Mouse (Mus musculus) midbrain, embryonic 11.5 days (tissue): ENCODE results near the gene Pdf. TPM values are rescaled to one million over a fixed set of nuclear protein-coding genes. Genes with fewer than 3 reads are reported as not detected.
"Not testable (repeated sequence)": the region's sequence is repeated elsewhere in the genome, so short reads cannot be mapped to it uniquely, and the experiment has no call there.

Experiments used
- ATAC-seq: fragments of 200-750 bp; cut with Nextera tagmentation; 2 replicates; pipeline ENCODE4 v1.8.0; 2017; ENCODE audit warnings: moderate TSS enrichment, moderate library complexity; ENCODE audit not compliant: low FRiP score
- DNase-seq: peaks from one replicate; pipeline ENCODE4 v3.0.0; 2015; ENCODE audit warnings: low spot score; ENCODE audit errors: missing footprints
- H3K27ac ChIP-seq: fragments of 300-500 bp; sonication (generic); 2 replicates; pipeline ENCODE4 v1.5.1; 2014; ENCODE audit warnings: low read depth, low read length
- H3K27me3 ChIP-seq: fragments of 300-500 bp; sonication (generic); 2 replicates; pipeline ENCODE4 v1.6.1; 2014; ENCODE audit warnings: mild to moderate bottlenecking, low read length, moderate library complexity, mixed read lengths; ENCODE audit not compliant: control insufficient read depth, insufficient read depth
- H3K36me3 ChIP-seq: fragments of 300-500 bp; sonication (generic); 2 replicates; pipeline ENCODE4 v1.6.1; 2014; ENCODE audit warnings: mild to moderate bottlenecking, low read length, moderate library complexity, mixed read lengths; ENCODE audit not compliant: control insufficient read depth, insufficient read depth
- H3K4me1 ChIP-seq: fragments of 300-500 bp; sonication (generic); 2 replicates; pipeline ENCODE4 v1.6.1; 2014; ENCODE audit warnings: low read length; ENCODE audit not compliant: control insufficient read depth, insufficient read depth
- H3K4me2 ChIP-seq: fragments of 300-500 bp; sonication (generic); 2 replicates; pipeline ENCODE4 v1.6.1; 2014; ENCODE audit warnings: mild to moderate bottlenecking, moderate library complexity
- H3K4me3 ChIP-seq: fragments of 300-500 bp; sonication (generic); 2 replicates; pipeline ENCODE4 v1.5.1; 2014; ENCODE audit warnings: low read depth, low read length
- H3K9ac ChIP-seq: fragments of 300-500 bp; sonication (generic); 2 replicates; pipeline ENCODE4 v1.6.1; 2014; ENCODE audit warnings: low read length
- H3K9me3 ChIP-seq: fragments of 300-500 bp; sonication (generic); 2 replicates; pipeline ENCODE4 v1.6.1; 2016; ENCODE audit warnings: low read length; ENCODE audit not compliant: control insufficient read depth
- WGBS: fragments of 180-500 bp; shearing (Covaris S2); extraction: QIAGEN DNeasy Blood & Tissue Kit; methylation state at CpG from one replicate; pipeline ENCODE4 v1.1.7; 2014; 5-methylcytosine and 5-hydroxymethylcytosine counted together
- polyA plus RNA-seq: library from polyadenylated mRNA; unstranded; fragments of >200 nt; fragmentation: Nextera tagmentation; extraction: Ambion mirVana; gene quantifications from 2 replicates; pipeline ENCODE4 v1.2.1, GENCODE M21; 2014

Gene Pdf
- polyA plus RNA-seq, 1 experiment from 2014 or later, result 39.8 TPM

GRCm38 (mm10) chr8:107029310-107029709 is 19.1 kb downstream of the Pdf start:
- WGBS, result 85% methylated on average over 3 of the region's 3 CpGs
- no peak overlapping the region for H3K4me2 ChIP-seq
- H3K9me3 ChIP-seq, result no peaks in the 10 kb centered on the region
- no peaks in the 10 kb centered on the region for H3K27me3 ChIP-seq
- H3K4me3 ChIP-seq, result no peak overlapping the region
- DNase-seq, result no peak
- ATAC-seq, result no peak
- no peak overlapping the region for H3K27ac ChIP-seq
- no peak overlapping the region for H3K9ac ChIP-seq
- H3K4me1 ChIP-seq, result peaks cover 8% of the 10 kb centered on the region
- H3K36me3 ChIP-seq, result no peaks in the 10 kb centered on the region

- H3K9me3 ChIP-seq, result no peaks in the 10 kb centered on the region
- no peaks in the 10 kb centered on the region for H3K4me1 ChIP-seq
- H3K27ac ChIP-seq, result no peak overlapping the region
- H3K4me3 ChIP-seq, result no peak overlapping the region
- H3K4me2 ChIP-seq, result no peak overlapping the region
- WGBS, result 92% methylated on average over 8 of the region's 8 CpGs
- no peaks in the 10 kb centered on the region for H3K36me3 ChIP-seq
- DNase-seq (no peak), ATAC-seq (no peak)
- no peaks in the 10 kb centered on the region for H3K27me3 ChIP-seq
- H3K9ac ChIP-seq, result no peak overlapping the region
Measured at GRCm38 (mm10) chr8:107023479-107023878, 24.9 kb downstream of the Pdf start.

DNA sequence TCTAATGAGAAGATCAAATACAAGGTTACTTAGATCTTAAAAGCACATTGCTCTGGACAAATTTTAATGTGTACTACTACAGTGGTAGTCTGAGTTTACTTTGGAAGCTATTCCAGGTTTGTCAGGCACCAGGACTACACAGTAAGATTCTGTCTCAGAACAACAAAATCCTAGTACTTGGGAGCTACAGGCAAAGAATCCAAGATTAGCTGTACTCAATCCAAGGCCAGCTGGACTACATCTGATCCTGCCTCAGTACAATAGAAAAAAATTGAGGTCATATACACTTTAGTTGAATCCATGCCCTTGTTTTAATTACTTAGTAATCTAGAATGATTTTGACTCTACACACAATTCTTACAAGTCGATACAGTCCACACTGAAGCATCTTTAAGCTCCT is 33.5 kb downstream of the Pdf start:
- 96% methylated on average over 1 of the region's 1 CpGs for WGBS
- Histone ChIP-seq H3K4me3 (no peak overlapping the region), H3K9me3 (no peaks in the 10 kb centered on the region)

DNA sequence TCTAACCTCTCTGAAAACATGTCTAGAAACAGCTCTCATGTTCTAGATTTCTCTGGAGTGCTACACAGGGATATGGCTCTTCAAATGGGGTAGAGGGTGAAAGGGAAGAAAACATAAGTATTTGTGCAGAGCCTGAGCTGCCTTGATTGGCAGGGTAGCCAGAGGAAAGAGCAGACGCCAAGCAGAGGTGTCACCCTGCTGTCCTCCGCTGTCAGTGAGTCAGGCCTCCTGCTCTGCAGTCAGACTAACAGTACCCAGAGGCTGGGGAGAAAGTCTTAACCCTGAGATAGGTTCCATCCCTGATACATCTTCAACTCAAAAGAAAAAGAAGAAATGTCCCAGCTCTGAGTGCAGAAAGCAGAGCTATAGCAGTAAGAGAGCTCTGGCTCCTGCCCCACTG is 35.7 kb downstream of the Pdf start:
- ATAC-seq, result no peak
- H3K9ac ChIP-seq, result no peak overlapping the region

More for the DNA sequence above, 33.5 kb downstream of the Pdf start:
- H3K27me3 ChIP-seq, result no peaks in the 10 kb centered on the region
- H3K9ac ChIP-seq, result no peak overlapping the region
- no peak overlapping the region for H3K4me2 ChIP-seq
- no peak overlapping the region for H3K27ac ChIP-seq
- H3K36me3 ChIP-seq, result no peaks in the 10 kb centered on the region; the same call in 1 of the 2 replicates
- H3K4me1 ChIP-seq, result no peaks in the 10 kb centered on the region
- ATAC-seq (no peak), DNase-seq (no peak)

GRCm38 (mm10) chr8:107007795-107008194 is 40.6 kb downstream of the Pdf start:
- WGBS, result 93% methylated on average over 3 of the region's 3 CpGs
- no peaks in the 10 kb centered on the region for H3K27me3 ChIP-seq

More for the DNA sequence above, 35.7 kb downstream of the Pdf start:
- H3K36me3 ChIP-seq, result peaks cover 2% of the 10 kb centered on the region; the same call in 1 of the 2 replicates
- 79% methylated on average over 2 of the region's 2 CpGs for WGBS
- H3K27ac ChIP-seq, result no peak overlapping the region
- no peak overlapping the region for H3K4me3 ChIP-seq
- H3K4me2 ChIP-seq, result no peak overlapping the region
- no peaks in the 10 kb centered on the region for H3K4me1 ChIP-seq
- DNase-seq, result no peak
- H3K9me3 ChIP-seq, result no peaks in the 10 kb centered on the region
- no peaks in the 10 kb centered on the region for H3K27me3 ChIP-seq

GRCm38 (mm10) chr8:107002532-107002931 is 45.9 kb downstream of the Pdf start:
- H3K36me3 ChIP-seq, result no peaks in the 10 kb centered on the region
- no peak for ATAC-seq
- H3K4me2 ChIP-seq, result no peak overlapping the region
- H3K27ac ChIP-seq, result no peak overlapping the region
- H3K9me3 ChIP-seq, result no peaks in the 10 kb centered on the region
- H3K9ac ChIP-seq, result no peak overlapping the region
- WGBS, result 47% methylated on average over 5 of the region's 5 CpGs
- DNase-seq, result peak; percentile 97
- no peaks in the 10 kb centered on the region for H3K27me3 ChIP-seq
- no peaks in the 10 kb centered on the region for H3K4me1 ChIP-seq
- H3K4me3 ChIP-seq, result no peak overlapping the region

More at GRCm38 (mm10) chr8:107007795-107008194, 40.6 kb downstream of the Pdf start:
- no peak for DNase-seq
- H3K4me2 ChIP-seq, result no peak overlapping the region
- no peak for ATAC-seq
- H3K36me3 ChIP-seq, result peaks cover 2% of the 10 kb centered on the region; the same call in 1 of the 2 replicates
- H3K9ac ChIP-seq, result no peak overlapping the region
- H3K27ac ChIP-seq, result no peak overlapping the region
- no peaks in the 10 kb centered on the region for H3K9me3 ChIP-seq
- no peaks in the 10 kb centered on the region for H3K4me1 ChIP-seq
- no peak overlapping the region for H3K4me3 ChIP-seq

DNA sequence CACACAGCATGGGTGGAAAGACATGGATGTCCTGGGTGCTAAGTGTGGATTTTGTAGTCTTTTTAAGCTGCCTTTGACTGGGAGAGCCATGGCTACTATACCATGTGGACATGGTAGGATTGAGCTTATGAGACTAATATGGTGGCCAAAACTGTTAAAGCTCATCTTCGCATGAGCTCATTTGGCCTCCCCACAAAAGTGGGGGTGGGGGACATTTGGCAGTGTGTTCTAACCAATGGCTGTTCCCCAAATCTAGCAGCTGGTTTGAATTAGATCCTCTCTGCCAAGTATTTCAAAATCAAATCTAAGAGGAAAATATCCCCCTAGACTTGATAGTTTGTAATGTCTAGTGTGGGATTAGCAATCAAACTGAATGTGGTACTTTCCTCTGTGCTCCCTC is 49.3 kb downstream of the Pdf start:
- Histone ChIP-seq H3K4me2 (no peak overlapping the region), H3K27ac (no peak overlapping the region), H3K4me1 (no peaks in the 10 kb centered on the region), H3K9ac (no peak overlapping the region), H3K4me3 (no peak overlapping the region), H3K27me3 (no peaks in the 10 kb centered on the region), H3K36me3 (no peaks in the 10 kb centered on the region), H3K9me3 (no peaks in the 10 kb centered on the region)
- 95% methylated on average over 1 of the region's 1 CpGs for WGBS
- no peak for DNase-seq
- ATAC-seq, result no peak

GRCm38 (mm10) chr8:106997416-106997815 is 51.0 kb downstream of the Pdf start:
- H3K36me3 ChIP-seq, result no peaks in the 10 kb centered on the region
- H3K27ac ChIP-seq, result no peak overlapping the region
- 86% methylated on average over 4 of the region's 4 CpGs for WGBS
- no peak overlapping the region for H3K4me3 ChIP-seq
- ATAC-seq, result no peak
- H3K9me3 ChIP-seq, result no peaks in the 10 kb centered on the region
- H3K4me2 ChIP-seq, result no peak overlapping the region
- DNase-seq, result no peak
- no peaks in the 10 kb centered on the region for H3K27me3 ChIP-seq
- no peak overlapping the region for H3K9ac ChIP-seq
- H3K4me1 ChIP-seq, result no peaks in the 10 kb centered on the region

DNA sequence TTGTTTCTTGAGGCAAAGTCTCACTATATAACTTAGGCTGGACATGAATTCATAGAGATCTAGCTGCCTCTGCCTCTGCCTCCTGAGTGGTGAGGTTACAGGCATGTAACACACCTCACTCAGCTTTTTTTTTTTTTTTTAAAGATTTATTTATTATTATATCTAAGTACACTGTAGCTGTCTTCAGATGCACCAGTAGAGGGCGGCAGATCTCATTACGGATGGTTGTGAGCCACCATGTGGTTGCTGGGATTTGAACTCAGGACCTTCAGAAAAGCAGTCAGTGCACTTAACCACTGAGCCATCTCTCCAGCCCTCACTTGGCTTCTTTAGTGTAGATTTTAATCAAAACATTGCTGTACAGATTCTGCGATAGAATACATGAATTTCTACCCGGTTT is 52.1 kb downstream of the Pdf start:
- 87% methylated on average over 4 of the region's 4 CpGs for WGBS
- H3K27ac ChIP-seq, ATAC-seq: not testable (repeated sequence)

More for the DNA sequence above, 52.1 kb downstream of the Pdf start:
- H3K4me2 ChIP-seq, H3K9ac ChIP-seq, H3K4me3 ChIP-seq, H3K27me3 ChIP-seq, H3K36me3 ChIP-seq, H3K9me3 ChIP-seq, H3K4me1 ChIP-seq, DNase-seq: not testable (repeated sequence)
